Mouse (Mus musculus) layer of hippocampus, postnatal 10 days (tissue): ENCODE measurements around the gene Gm11042. TPM values are rescaled to one million over a fixed set of nuclear protein-coding genes. Genes with fewer than 3 reads are reported as not detected.
A peak's percentile ranks its signal among the peaks of the same experiment; 100 is the strongest.

Experiments
- DNase-seq, 2 experiments: peaks; one replicate each; pipeline ENCODE4 v3.0.0; 2021; ENCODE audit warnings: low spot score in 2 of 2
- long read RNA-seq: library from polyadenylated mRNA; stranded (forward); transcript quantifications from one replicate; pipeline ENCODE4 v2.0.0, GENCODE M21; 2023
- total RNA-seq, 2 experiments: library from RNA; stranded (reverse); gene quantifications; 2 replicates each; pipeline ENCODE4 v1.2.3; 2021

Gm11042 gene
- not detected for total RNA-seq
- long read RNA-seq = 0 reads

- DNase-seq = peak; percentile 27 to 37
These were observed at the start of gene Gm11042 for GRCm38 (mm10) chr12:74316344-74316973. Gene Gm11042 (minus strand): TSS chr12:74316394.

- no peak for DNase-seq
These were observed 48.3 kb upstream of the Gm11042 start for GRCm38 (mm10) chr12:74364477-74364876.

GRCm38 (mm10) chr12:74363076-74363475, 46.9 kb upstream of the Gm11042 start:
- DNase-seq = no peak

GRCm38 (mm10) chr12:74362453-74362852, 46.3 kb upstream of the Gm11042 start:
- no peak for DNase-seq

- DNase-seq = no peak
These were observed 43.6 kb upstream of the Gm11042 start for GRCm38 (mm10) chr12:74359791-74360190.

- DNase-seq = no peak
These were observed 41.6 kb upstream of the Gm11042 start for GRCm38 (mm10) chr12:74357806-74358205.

- DNase-seq = no peak
These were observed 26.5 kb upstream of the Gm11042 start for GRCm38 (mm10) chr12:74342720-74343119.

- DNase-seq = no peak
These were observed 23.9 kb upstream of the Gm11042 start for GRCm38 (mm10) chr12:74340070-74340469.

- DNase-seq = no peak
These were observed 17.5 kb upstream of the Gm11042 start for GRCm38 (mm10) chr12:74333706-74334105.

GRCm38 (mm10) chr12:74333016-74333415, 16.8 kb upstream of the Gm11042 start:
- DNase-seq = peak; percentile 75 to 80

GRCm38 (mm10) chr12:74329759-74330158, 13.6 kb upstream of the Gm11042 start:
- DNase-seq = peak in 1 of 2 experiments; percentile 18

GRCm38 (mm10) chr12:74326644-74327043, 10.4 kb upstream of the Gm11042 start:
- DNase-seq = no peak

GRCm38 (mm10) chr12:74321981-74322380, 5.8 kb upstream of the Gm11042 start:
- DNase-seq = no peak

- DNase-seq = peak; percentile 84 to 85
These were observed 4.1 kb upstream of the Gm11042 start for GRCm38 (mm10) chr12:74320318-74320717.

- DNase-seq = peak; percentile 81 to 84
These were observed 980 bp upstream of the Gm11042 start for GRCm38 (mm10) chr12:74316989-74317759.

- peak in 1 of 2 experiments; percentile 14 for DNase-seq
These were observed 973 bp downstream of the Gm11042 start for GRCm38 (mm10) chr12:74315221-74315620.

GRCm38 (mm10) chr12:74312611-74313010, 3.6 kb downstream of the Gm11042 start:
- peak in 1 of 2 experiments; percentile 4 for DNase-seq

GRCm38 (mm10) chr12:74303418-74304294, 12.5 kb downstream of the Gm11042 start:
- no peak for DNase-seq

GRCm38 (mm10) chr12:74301559-74301958, 14.6 kb downstream of the Gm11042 start:
- no peak for DNase-seq

GRCm38 (mm10) chr12:74296374-74296773, 19.8 kb downstream of the Gm11042 start:
- no peak for DNase-seq

- DNase-seq = peak; percentile 69 to 72
These were observed 22.6 kb downstream of the Gm11042 start for GRCm38 (mm10) chr12:74293624-74294023.

- no peak for DNase-seq
These were observed 25.2 kb downstream of the Gm11042 start for GRCm38 (mm10) chr12:74290983-74291382.
